Mouse (Mus musculus): ENCODE data around the gene Olfr1260. TPM values are rescaled to one million over a fixed set of nuclear protein-coding genes. Genes with fewer than 3 reads are reported as not detected.

Olfr1260 gene
- total RNA-seq (2021) = not detected
- long read RNA-seq = 0 reads

- DNase-seq (ENCODE audit: low spot score in 2 of 2) = no peak
Measured at GRCm38 (mm10) chr2:89974184-89974583, at the start of gene Olfr1260. TSS of gene Olfr1260 (plus strand) at chr2:89974340.

DNA sequence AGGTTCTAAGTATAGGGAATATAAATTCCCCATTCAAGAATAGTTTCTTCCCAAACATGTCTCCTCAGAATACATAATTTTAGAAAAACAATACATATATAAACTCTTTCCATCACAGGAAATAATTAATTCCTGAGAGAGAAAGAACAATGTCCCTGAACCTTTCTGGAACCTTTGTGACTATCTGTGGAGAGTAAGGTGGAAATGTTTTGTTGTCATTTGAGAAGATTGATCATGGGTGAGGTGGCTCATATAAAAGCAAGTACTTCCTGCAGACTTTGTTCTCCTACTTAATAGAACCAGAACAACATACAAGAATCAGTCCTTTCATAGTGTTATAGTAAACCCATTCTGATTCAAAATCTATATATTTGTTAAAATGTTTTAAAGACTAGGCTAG lies 47.1 kb upstream of the Olfr1260 start, which contains the start of gene Olfr1258:
Gene Olfr1258, plus strand, starts transcription at position 301 of the 400 bp plus-strand sequence.
- DNase-seq (ENCODE audit: low spot score in 2 of 2) = no peak

DNA sequence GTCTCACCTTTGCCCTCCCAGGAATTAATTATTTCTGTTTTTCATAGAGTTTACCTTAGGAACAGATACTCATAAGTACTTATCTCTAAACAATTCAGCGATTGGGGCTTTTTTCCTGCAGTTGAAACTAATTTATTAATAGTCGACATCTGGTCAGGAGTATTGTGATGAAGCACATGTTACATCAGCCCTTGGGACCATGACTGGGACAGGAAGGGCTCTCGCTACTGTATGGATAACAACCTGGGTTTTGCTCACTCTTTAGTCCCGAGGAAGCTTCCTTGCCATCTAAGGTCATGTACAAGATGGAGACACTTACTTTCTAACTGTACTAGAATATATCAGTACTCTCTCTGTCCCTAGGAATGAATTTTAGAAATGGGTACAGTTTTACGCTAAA lies 25.6 kb upstream of the Olfr1260 start, which contains the start of gene Olfr1259:
Gene Olfr1259, minus strand, starts transcription at position 101 of the 400 bp plus-strand sequence.
- DNase-seq (ENCODE audit: low spot score in 2 of 2) = no peak

DNA sequence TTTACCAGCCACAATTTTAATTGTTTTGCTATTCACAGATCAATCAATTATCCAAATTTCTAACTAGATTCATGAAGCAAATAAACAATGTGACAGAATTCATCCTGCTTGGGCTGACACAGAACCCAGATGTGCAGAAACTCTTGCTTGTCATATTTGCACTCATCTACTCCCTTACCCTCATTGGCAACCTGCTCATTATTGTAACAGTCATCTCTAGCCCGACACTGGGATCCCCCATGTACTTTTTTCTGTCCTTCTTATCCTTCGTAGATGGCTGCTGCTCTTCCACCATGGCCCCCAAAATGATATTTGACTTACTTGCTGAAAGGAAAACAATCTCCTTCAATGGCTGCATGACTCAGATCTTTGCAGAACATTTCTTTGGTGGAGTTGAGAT lies 3.6 kb downstream of the Olfr1260 start:
- no peak for DNase-seq (ENCODE audit: low spot score in 2 of 2)

DNA sequence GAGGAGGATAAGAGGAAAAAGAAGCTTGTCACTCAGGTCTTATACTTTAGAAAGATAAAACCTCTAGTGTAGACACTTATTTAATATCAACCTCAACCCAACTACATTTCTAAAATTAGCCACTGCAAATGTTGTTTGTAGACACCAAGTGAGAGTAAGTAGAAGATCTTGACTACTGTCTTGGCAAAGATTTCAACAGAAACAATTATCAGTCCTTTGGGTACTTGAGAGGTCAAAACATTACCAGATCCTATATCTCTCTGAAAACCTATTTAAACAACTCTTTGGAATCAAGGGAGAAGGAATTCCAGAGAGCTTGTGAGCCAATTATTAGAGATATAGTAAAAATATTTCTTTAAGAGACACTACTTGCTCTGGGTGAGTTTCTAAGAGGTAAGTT lies 16.8 kb downstream of the Olfr1260 start, which contains the start of gene Olfr1261:
Gene Olfr1261, plus strand, starts transcription at position 301 of the 400 bp plus-strand sequence.
- no peak for DNase-seq (ENCODE audit: low spot score in 2 of 2)

GRCm38 (mm10) chr2:89999845-90000244 lies 25.7 kb downstream of the Olfr1260 start, which contains the start of gene Olfr1262:
TSS of gene Olfr1262 (plus strand) at chr2:90000145.
- no peak for DNase-seq (ENCODE audit: low spot score in 2 of 2)

GRCm38 (mm10) chr2:90011831-90012230 lies 37.7 kb downstream of the Olfr1260 start, which contains the start of gene Olfr1263:
TSS of gene Olfr1263 (plus strand) at chr2:90012131.
- DNase-seq (ENCODE audit: low spot score in 2 of 2) = no peak

DNA sequence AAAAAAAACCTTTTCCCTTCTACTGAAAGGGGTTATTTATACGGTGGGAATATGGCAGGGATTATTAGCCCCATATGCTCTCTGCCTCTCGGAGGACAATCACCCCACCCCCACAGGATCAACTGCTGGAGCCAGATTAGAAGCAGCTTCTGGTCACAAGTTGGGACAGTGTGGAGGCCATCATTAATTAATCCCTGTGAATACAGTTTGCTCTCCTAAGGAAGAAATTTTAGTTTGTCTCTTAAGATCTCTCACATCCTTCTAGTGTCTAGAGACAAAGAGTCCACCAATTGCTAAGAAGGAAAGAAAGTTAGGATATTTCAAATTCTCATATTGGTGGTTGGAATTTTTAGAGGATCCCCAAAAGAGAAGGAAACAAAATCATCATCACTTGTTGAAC lies 51.3 kb downstream of the Olfr1260 start, which contains the start of gene Olfr1264:
Gene Olfr1264, minus strand, starts transcription at position 101 of the 400 bp plus-strand sequence.
- no peak for DNase-seq (ENCODE audit: low spot score in 2 of 2)

Other genes starting within 250 kb of the Olfr1260 start
- not detected for gene Olfr1252, start 249.3 kb upstream of the Olfr1260 start, total RNA-seq (2021)
- not detected for gene Olfr1253, start 217.2 kb upstream of the Olfr1260 start, total RNA-seq (2021)
- gene Olfr1254, start 180.7 kb upstream of the Olfr1260 start, total RNA-seq (2021) = not detected
- not detected for gene Olfr1255, start 162.3 kb upstream of the Olfr1260 start, total RNA-seq (2021)
- not detected for gene Olfr1256, start 132.8 kb upstream of the Olfr1260 start, total RNA-seq (2021)
- gene Olfr48, start 126.1 kb upstream of the Olfr1260 start, total RNA-seq (2021) = not detected
- gene Olfr1257, start 95.9 kb upstream of the Olfr1260 start, total RNA-seq (2021) = not detected
- gene Olfr1258, start 47.0 kb upstream of the Olfr1260 start, total RNA-seq (2021) = not detected
- not detected for gene Olfr1259, start 25.7 kb upstream of the Olfr1260 start, total RNA-seq (2021)
- gene Olfr1261, start 16.9 kb downstream of the Olfr1260 start, total RNA-seq (2021) = not detected
- not detected for gene Olfr1262, start 25.8 kb downstream of the Olfr1260 start, total RNA-seq (2021)
- not detected for gene Olfr1263, start 37.8 kb downstream of the Olfr1260 start, total RNA-seq (2021)
- not detected for gene Olfr1264, start 51.2 kb downstream of the Olfr1260 start, total RNA-seq (2021)
- gene Olfr1265, start 61.0 kb downstream of the Olfr1260 start, total RNA-seq (2021) = not detected
- gene Olfr140, start 89.3 kb downstream of the Olfr1260 start, total RNA-seq (2021) = not detected
- not detected for gene Olfr1269, start 147.1 kb downstream of the Olfr1260 start, total RNA-seq (2021)
- gene Olfr32, start 168.0 kb downstream of the Olfr1260 start, total RNA-seq (2021) = not detected
- gene Olfr1270, start 178.8 kb downstream of the Olfr1260 start, total RNA-seq (2021) = not detected